8 mouse cellular contexts compared by ENCODE assay signal in genomic region chr15:90678488-90678887, GRCm38 (mm10). TPM values are rescaled to one million over a fixed set of nuclear protein-coding genes. Genes with fewer than 3 reads are reported as not detected.
DNase-seq lines count a peak whose midpoint lies in the region; ATAC-seq and TF ChIP-seq lines count a peak whose summit lies in the region.

No protein-coding gene starts in this region.

- H3K27ac ChIP-seq in hindbrain, embryonic 14.5 days = no peak overlapping the region; the same call in 1 of the 2 replicates
- H3K27ac ChIP-seq in limb, embryonic 13.5 days = 0 out of 2 replicates have a peak overlapping the region, but pooled peaks have one; percentile 28
- no peak overlapping the region for H3K27ac ChIP-seq in midbrain, postnatal 0 days (ENCODE audit: low read depth, low read length)

- TF ChIP-seq CTCF in midbrain, postnatal 0 days (IDR thresholded peaks at IDR 0.05) = no peak

- 4% methylated on average over 19 of the region's 19 CpGs for WGBS in hindbrain, embryonic 14.5 days
- WGBS in limb, embryonic 13.5 days = 2% methylated on average over 19 of the region's 19 CpGs
- WGBS in midbrain, postnatal 0 days = 6% methylated on average over 19 of the region's 19 CpGs

- DNase-seq in gastrocnemius, adult 18-20 months (ENCODE audit: low spot score) = peak; percentile 37
- no peak for DNase-seq in gastrocnemius, postnatal 4 days (ENCODE audit: low spot score in 2 of 2)
- DNase-seq in adrenal gland, postnatal 36 days = peak; percentile 37 to 59
- DNase-seq in gastrocnemius, adult 8-10 months (ENCODE audit: low spot score in 2 of 2) = peak; percentile 4 to 28
- DNase-seq in hindbrain, embryonic 14.5 days (ENCODE audit: low spot score) = no peak
- DNase-seq in midbrain, postnatal 0 days (ENCODE audit: low spot score) = no peak
- no peak for DNase-seq in spleen, postnatal 36 days (ENCODE audit: low spot score in 2 of 2)

- H3K4me3 ChIP-seq in hindbrain, embryonic 14.5 days (replicated peaks; ENCODE audit: low read length) = peak overlapping the region; percentile 73
- peak overlapping the region; percentile 66 for H3K4me3 ChIP-seq in limb, embryonic 13.5 days
- peak overlapping the region; percentile 70 for H3K4me3 ChIP-seq in midbrain, postnatal 0 days (ENCODE audit: low read depth, low read length)

- H3K4me1 ChIP-seq in hindbrain, embryonic 14.5 days (replicated peaks; ENCODE audit: control insufficient read depth, insufficient read depth, low read length) = peaks cover 2% of the 10 kb centered on the region; the same call in 1 of the 2 replicates
- H3K4me1 ChIP-seq in limb, embryonic 13.5 days = 0 out of 2 replicates have a peak, but pooled peaks cover 12% of the 10 kb centered on the region
- no peaks in the 10 kb centered on the region for H3K4me1 ChIP-seq in midbrain, postnatal 0 days (ENCODE audit: insufficient read depth, low read length)

- no peaks in the 10 kb centered on the region for H3K9me3 ChIP-seq in hindbrain, embryonic 14.5 days (ENCODE audit: control insufficient read depth, low read length)
- no peaks in the 10 kb centered on the region for H3K9me3 ChIP-seq in limb, embryonic 13.5 days
- no peaks in the 10 kb centered on the region for H3K9me3 ChIP-seq in midbrain, postnatal 0 days (ENCODE audit: low read length)

- H3K27me3 ChIP-seq in hindbrain, embryonic 14.5 days (ENCODE audit: control insufficient read depth, insufficient read depth, low read length) = 0 out of 2 replicates have a peak, but pooled peaks cover 5% of the 10 kb centered on the region
- H3K27me3 ChIP-seq in limb, embryonic 13.5 days = peaks cover 7% of the 10 kb centered on the region; the same call in 1 of the 2 replicates
- no peaks in the 10 kb centered on the region for H3K27me3 ChIP-seq in midbrain, postnatal 0 days (ENCODE audit: insufficient read depth, low read length)

- no peak for ATAC-seq in hindbrain, embryonic 14.5 days (ENCODE audit: low FRiP score)
- ATAC-seq in limb, embryonic 13.5 days (ENCODE audit: low FRiP score, low read depth) = no peak
- ATAC-seq in midbrain, postnatal 0 days (ENCODE audit: low FRiP score) = no peak

- H3K9ac ChIP-seq in hindbrain, embryonic 14.5 days = peak overlapping the region; percentile 72; the same call in 1 of the 2 replicates
- H3K9ac ChIP-seq in limb, embryonic 13.5 days = peak overlapping the region; percentile 45
- H3K9ac ChIP-seq in midbrain, postnatal 0 days (replicated peaks; ENCODE audit: low read length, poor library complexity, severe bottlenecking) = no peak overlapping the region

- H3K36me3 ChIP-seq in hindbrain, embryonic 14.5 days (replicated peaks; ENCODE audit: control insufficient read depth, insufficient read depth) = no peaks in the 10 kb centered on the region
- no peaks in the 10 kb centered on the region for H3K36me3 ChIP-seq in limb, embryonic 13.5 days
- H3K36me3 ChIP-seq in midbrain, postnatal 0 days (ENCODE audit: insufficient read depth, low read length) = no peaks in the 10 kb centered on the region

- H3K4me2 ChIP-seq in hindbrain, embryonic 14.5 days (replicated peaks) = peak overlapping the region; percentile 97
- peak overlapping the region; percentile 97 for H3K4me2 ChIP-seq in limb, embryonic 13.5 days (replicated peaks)
- peak overlapping the region; percentile 96 for H3K4me2 ChIP-seq in midbrain, postnatal 0 days (ENCODE audit: low read depth, low read length, poor library complexity, severe bottlenecking)

RNA-seq across cellular contexts. Expression of gene Cpne8, which starts 0.7 kb away (rescaled TPM):
- total RNA-seq in gastrocnemius, adult 18-20 months (2021) = 1 to 10 TPM; 2.3 to 3.3 TPM
- 1 to 10 TPM; 4.2 to 5.1 TPM for total RNA-seq in gastrocnemius, postnatal 4 days (2021)
- 1 to 10 TPM; 6.6 to 7.6 TPM for total RNA-seq in adrenal gland, postnatal 36 days (2021)
- total RNA-seq in gastrocnemius, adult 8-10 months (2022) = 1 to 10 TPM; 1.8 to 3.4 (median 2.9) TPM
- 22.8 and 25.5 TPM in 2 replicates for polyA plus RNA-seq in hindbrain, embryonic 14.5 days (2014; fragmentation: Nextera tagmentation; extraction: Ambion mirVana)
- polyA plus RNA-seq in limb, embryonic 13.5 days (2015; fragmentation: Nextera tagmentation; extraction: Ambion mirVana) = 14.1 and 15.4 TPM in 2 replicates
- 10.0 and 14.9 TPM in 2 replicates for total RNA-seq in midbrain, postnatal 0 days (2014; rRNA removed)
- 18.1 and 18.2 TPM in 2 replicates for polyA plus RNA-seq in midbrain, postnatal 0 days (2015; fragmentation: Nextera tagmentation; extraction: Ambion mirVana)

Comparison
In these comparisons a context has a peak if more than half of its experiments do, and no peak if none do; other contexts are left out.
1. DNase-seq: peak in gastrocnemius, adult 18-20 months (single experiment), adrenal gland, postnatal 36 days (2 of 2) and gastrocnemius, adult 8-10 months (2 of 2); none in gastrocnemius, postnatal 4 days (0 of 2), hindbrain, embryonic 14.5 days (single experiment), midbrain, postnatal 0 days (single experiment) and spleen, postnatal 36 days (0 of 2).
2. Peak in every context shown above with its lines, with median percentiles within 50 percentile points of each other: H3K4me2 ChIP-seq and H3K4me3 ChIP-seq.